Mouse (Mus musculus) spleen, adult 2 months (tissue): ENCODE data around the gene Fkbp11. TPM values are rescaled to one million over a fixed set of nuclear protein-coding genes. Genes with fewer than 3 reads are reported as not detected.
A peak's percentile ranks its signal among the peaks of the same experiment; 100 is the strongest.

Experiments used
- DNase-seq, 2 experiments: peaks; one replicate each; pipeline versions ENCODE4 v3.0.0 to v3.0.0-alpha.2; 2012 to 2021; ENCODE audit warnings: low spot score in 2 of 2, low read depth in 1 of 2
- H3K27ac ChIP-seq: fragments of 200-500 bp; 2 replicates; pipeline ENCODE4 v1.5.1; 2012; ENCODE audit warnings: low read length, inconsistent platforms; ENCODE audit not compliant: insufficient read depth
- H3K27me3 ChIP-seq: fragments of 200-500 bp; 2 replicates; pipeline ENCODE4 v1.6.1; 2012; ENCODE audit warnings: mild to moderate bottlenecking, moderate library complexity, low read length, inconsistent platforms; ENCODE audit not compliant: control insufficient read depth, insufficient read depth
- H3K36me3 ChIP-seq: fragments of 200-500 bp; 2 replicates; pipeline ENCODE4 v1.6.1; 2012; ENCODE audit warnings: mild to moderate bottlenecking, low read length, inconsistent platforms; ENCODE audit not compliant: control insufficient read depth, insufficient read depth
- H3K4me1 ChIP-seq: fragments of 200-500 bp; 2 replicates; pipeline ENCODE4 v1.6.1; 2011; ENCODE audit warnings: inconsistent platforms; ENCODE audit not compliant: control insufficient read depth, insufficient read depth, insufficient read length
- H3K4me3 ChIP-seq: fragments of 200-500 bp; 2 replicates; pipeline ENCODE4 v1.5.1; 2011; ENCODE audit warnings: mild to moderate bottlenecking, inconsistent platforms; ENCODE audit not compliant: insufficient read depth, insufficient read length; ENCODE audit errors: extremely low read depth
- CTCF ChIP-seq: fragments of 200-500 bp; IDR thresholded peaks from 2 replicates; pipeline ENCODE4 v1.5.1; 2011; ENCODE audit warnings: mild to moderate bottlenecking, inconsistent platforms; ENCODE audit not compliant: insufficient read depth, insufficient read length, insufficient replicate concordance; ENCODE audit errors: extremely low read depth
- POLR2A ChIP-seq: fragments of 200-500 bp; IDR thresholded peaks from 2 replicates; pipeline ENCODE4 v1.6.1; 2011; ENCODE audit warnings: low read depth, low read length, inconsistent platforms
- WGBS: fragments of 180-500 bp; shearing (Covaris S2); methylation state at CpG from one replicate; pipeline ENCODE4 v1.1.7; 2018; 5-methylcytosine and 5-hydroxymethylcytosine counted together
- polyA plus RNA-seq: library from polyadenylated mRNA; depleted of rRNA; stranded (reverse); fragments of >200 nt; gene quantifications from 2 replicates; pipeline ENCODE4 v1.2.3, GENCODE M21; 2012; rRNA removed

Gene Fkbp11
- 16.7 and 18.1 TPM in 2 replicates for polyA plus RNA-seq

GRCm38 (mm10) chr15:98727443-98728321 is at the start of gene Fkbp11:
Gene Fkbp11 (minus strand): TSS chr15:98728198.
- no peak for TF ChIP-seq CTCF
- no peak for TF ChIP-seq POLR2A
- Histone ChIP-seq H3K4me1 (peaks cover 11% of the 10 kb centered on the region; the same call in 1 of the 2 replicates), H3K27me3 (0 out of 2 replicates have a peak, but pooled peaks cover 4% of the 10 kb centered on the region), H3K36me3 (no peaks in the 10 kb centered on the region), H3K4me3 (peak within 1 kb of the TSS; percentile 64), H3K27ac (no peak within 1 kb of the TSS)
- WGBS: 2% methylated on average over 39 of the region's 39 CpGs
- peak in 1 of 2 experiments; percentile 35 for DNase-seq

- DNase-seq: no peak
- under 1% methylated on average over 25 of the region's 33 CpGs for WGBS
- peaks cover 41% of the 10 kb centered on the region for H3K27me3 ChIP-seq
- H3K4me1 ChIP-seq: peaks cover 29% of the 10 kb centered on the region
- peak within 1 kb of the TSS; percentile 49; the same call in 1 of the 2 replicates for H3K4me3 ChIP-seq
- TF ChIP-seq POLR2A (no peak), CTCF (no peak)
- H3K27ac ChIP-seq: no peak within 1 kb of the TSS
- H3K36me3 ChIP-seq: no peaks in the 10 kb centered on the region
Observed at GRCm38 (mm10) chr15:98777762-98778161, 49.8 kb upstream of the Fkbp11 start, which contains the start of gene Wnt10b. Gene Wnt10b (minus strand): TSS chr15:98778150.

GRCm38 (mm10) chr15:98777005-98777616 is 49.1 kb upstream of the Fkbp11 start:
- 8% methylated on average over 19 of the region's 19 CpGs for WGBS
- Histone ChIP-seq H3K4me1 (peaks cover 29% of the 10 kb centered on the region), H3K36me3 (no peaks in the 10 kb centered on the region), H3K4me3 (peak overlapping the region; percentile 49; the same call in 1 of the 2 replicates), H3K27ac (no peak overlapping the region), H3K27me3 (peaks cover 41% of the 10 kb centered on the region)
- DNase-seq: no peak
- TF ChIP-seq CTCF (no peak), POLR2A (no peak)

- Histone ChIP-seq H3K36me3 (no peaks in the 10 kb centered on the region), H3K27ac (no peak overlapping the region), H3K4me1 (peaks cover 29% of the 10 kb centered on the region), H3K27me3 (peaks cover 41% of the 10 kb centered on the region), H3K4me3 (peak overlapping the region; percentile 12; the same call in 1 of the 2 replicates)
- TF ChIP-seq CTCF (no peak), POLR2A (no peak)
- WGBS: 3% methylated on average over 62 of the region's 62 CpGs
- peak in 1 of 2 experiments; percentile 34 for DNase-seq
Observed at GRCm38 (mm10) chr15:98776280-98777004, 48.4 kb upstream of the Fkbp11 start.

DNA sequence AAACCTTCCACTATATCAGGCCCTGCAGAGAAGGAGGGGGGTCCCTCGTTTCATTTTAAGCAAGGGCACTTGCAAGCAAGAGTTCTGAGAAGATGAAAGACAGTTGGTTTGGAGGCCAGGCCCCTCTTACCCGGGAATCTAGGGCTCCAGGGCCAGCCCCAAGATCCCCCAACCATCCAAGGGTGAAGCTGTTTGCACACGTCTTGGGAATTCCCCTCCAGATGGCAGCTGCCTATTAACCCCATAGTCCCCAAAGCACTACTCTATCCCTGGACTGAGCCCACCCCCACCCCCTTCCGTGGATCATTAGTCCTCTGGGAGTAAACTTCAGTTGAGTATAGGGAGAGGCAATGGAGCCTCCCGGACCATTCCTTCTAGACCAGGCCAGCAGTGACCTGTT is 47.5 kb upstream of the Fkbp11 start:
- TF ChIP-seq POLR2A (no peak), CTCF (no peak)
- H3K27me3 ChIP-seq: peaks cover 39% of the 10 kb centered on the region
- WGBS: 30% methylated on average over 5 of the region's 5 CpGs

DNA sequence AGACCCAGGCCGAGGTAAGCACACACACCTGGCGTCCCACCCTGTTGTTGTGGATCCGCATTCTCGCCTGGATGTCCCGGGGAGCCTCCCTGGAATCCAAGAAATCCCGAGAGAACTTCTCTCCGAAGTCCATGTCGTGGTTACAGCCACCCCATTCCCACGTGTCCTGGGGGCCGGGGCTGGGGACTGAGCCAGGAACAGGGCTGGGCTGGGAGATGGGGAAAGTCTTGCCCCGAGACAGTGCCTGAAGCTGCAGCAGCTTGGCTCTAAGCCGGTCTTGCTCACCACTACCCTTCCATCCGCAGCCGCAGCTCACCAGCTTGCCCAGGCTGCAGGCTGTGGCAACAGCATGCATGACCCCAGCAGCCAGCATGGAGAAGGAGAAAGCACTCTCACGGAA is 46.1 kb upstream of the Fkbp11 start:
- Histone ChIP-seq H3K36me3 (no peaks in the 10 kb centered on the region), H3K27me3 (peaks cover 32% of the 10 kb centered on the region), H3K4me3 (no peak overlapping the region), H3K4me1 (peaks cover 29% of the 10 kb centered on the region), H3K27ac (no peak overlapping the region)
- TF ChIP-seq POLR2A (no peak), CTCF (no peak)
- WGBS: 93% methylated on average over 15 of the region's 15 CpGs
- DNase-seq: no peak

More for the DNA sequence above, 47.5 kb upstream of the Fkbp11 start:
- H3K4me1 ChIP-seq: peaks cover 29% of the 10 kb centered on the region
- DNase-seq: no peak
- no peak overlapping the region for H3K4me3 ChIP-seq
- no peaks in the 10 kb centered on the region for H3K36me3 ChIP-seq
- no peak overlapping the region for H3K27ac ChIP-seq
